Mouse (Mus musculus) MEL (cell line): ENCODE data around the gene Fcrl6. TPM values are rescaled to one million over a fixed set of nuclear protein-coding genes. Genes with fewer than 3 reads are reported as not detected.

Source experiments
- DNase-seq: peaks from one replicate; pipeline ENCODE4 v3.0.0; 2011; ENCODE audit warnings: low read depth, low spot score
- H3K27ac ChIP-seq: 2 replicates; pipeline ENCODE4 v1.5.1; 2012; ENCODE audit warnings: low read depth, mild to moderate bottlenecking, control low read depth, low read length, moderate library complexity; ENCODE audit not compliant: control insufficient read depth
- H3K27me3 ChIP-seq, 2 experiments: fragments of 150-350 bp in 1 of 2; sonication (generic) in 1 of 2; 2 replicates each; pipeline ENCODE4 v1.6.1; 2012; ENCODE audit warnings: low read length in 2 of 2, mild to moderate bottlenecking in 2 of 2, improper control_type of control experiment in 1 of 2, moderate library complexity in 1 of 2; ENCODE audit not compliant: insufficient read depth in 2 of 2, control insufficient read depth in 1 of 2
- H3K36me3 ChIP-seq, 2 experiments: 2 replicates each; pipeline ENCODE4 v1.6.1; 2012 to 2014; ENCODE audit warnings: low read length in 2 of 2, improper control_type of control experiment in 1 of 2, inconsistent platforms in 1 of 2, mild to moderate bottlenecking in 1 of 2; ENCODE audit not compliant: insufficient read depth in 2 of 2, control insufficient read depth in 1 of 2
- H3K4me1 ChIP-seq, 2 experiments: fragments of 150-350 bp in 1 of 2; sonication (generic) in 1 of 2; 2 replicates each; pipeline ENCODE4 v1.6.1; 2012; ENCODE audit warnings: low read length in 2 of 2, improper control_type of control experiment in 1 of 2, mild to moderate bottlenecking in 1 of 2; ENCODE audit not compliant: insufficient read depth in 2 of 2, control insufficient read depth in 1 of 2
- H3K4me3 ChIP-seq, 2 experiments: fragments of 150-350 bp in 1 of 2; sonication (generic) in 1 of 2; 2 replicates each; pipeline ENCODE4 v1.5.1; 2012; ENCODE audit warnings: low read depth in 2 of 2, low read length in 2 of 2, mild to moderate bottlenecking in 2 of 2, moderate library complexity in 2 of 2, control low read depth in 1 of 2, improper control_type of control experiment in 1 of 2; ENCODE audit not compliant: control insufficient read depth in 1 of 2, insufficient read depth in 1 of 2
- H3K79me2 ChIP-seq: 2 replicates; pipeline ENCODE4 v1.6.1; 2012; ENCODE audit warnings: mild to moderate bottlenecking, low read length, moderate library complexity; ENCODE audit not compliant: control insufficient read depth, poor library complexity, insufficient read depth
- H3K9ac ChIP-seq: 2 replicates; pipeline ENCODE4 v1.6.1; 2012; ENCODE audit warnings: low read depth, mild to moderate bottlenecking, control low read depth, low read length, moderate library complexity; ENCODE audit not compliant: control insufficient read depth, poor library complexity, severe bottlenecking
- H3K9me3 ChIP-seq: fragments of 150-350 bp; sonication (generic); replicated peaks from 2 replicates; pipeline ENCODE4 v1.6.1; 2012; ENCODE audit warnings: mild to moderate bottlenecking, low read length, improper control_type of control experiment, moderate library complexity; ENCODE audit not compliant: insufficient read depth
- CHD2 ChIP-seq: IDR thresholded peaks from 2 replicates; pipeline ENCODE4 v1.6.1; 2011; ENCODE audit warnings: low read length, improper control_type of control experiment
- CTCF ChIP-seq, 3 experiments: IDR thresholded peaks in 2 of 3; conservative IDR thresholded peaks in 1 of 3; 2 replicates each; pipeline ENCODE4 v1.5.1; 2011 to 2012; ENCODE audit warnings: low read length in 3 of 3, low read depth in 2 of 3, mild to moderate bottlenecking in 2 of 3, improper control_type of control experiment in 1 of 3, inconsistent platforms in 1 of 3, mixed read lengths in 1 of 3, moderate library complexity in 1 of 3; ENCODE audit not compliant: control insufficient read depth in 1 of 3, insufficient read depth in 1 of 3, poor library complexity in 1 of 3, severe bottlenecking in 1 of 3
- E2F4 ChIP-seq: IDR thresholded peaks from 2 replicates; pipeline ENCODE4 v1.6.1; 2011; ENCODE audit warnings: low read depth, low read length, improper control_type of control experiment, borderline replicate concordance
- EP300 ChIP-seq, 2 experiments: IDR thresholded peaks; 2 replicates each; pipeline ENCODE4 v1.6.1; 2011; ENCODE audit warnings: improper control_type of control experiment in 2 of 2, low read length in 2 of 2, low read depth in 1 of 2, mild to moderate bottlenecking in 1 of 2
- ETS1 ChIP-seq: IDR thresholded peaks from 2 replicates; pipeline ENCODE4 v1.6.1; 2012; ENCODE audit warnings: low read depth, mild to moderate bottlenecking, inconsistent platforms, low read length, improper control_type of control experiment, moderate library complexity
- GABPA ChIP-seq: IDR thresholded peaks from 2 replicates; pipeline ENCODE4 v1.6.1; 2012; ENCODE audit warnings: low read depth, mild to moderate bottlenecking, inconsistent platforms, low read length, improper control_type of control experiment, moderate library complexity
- GATA1 ChIP-seq: IDR thresholded peaks from 2 replicates; pipeline ENCODE4 v1.6.1; 2011; ENCODE audit warnings: low read depth, low read length, improper control_type of control experiment
- JUND ChIP-seq: IDR thresholded peaks from 2 replicates; pipeline ENCODE4 v1.6.1; 2011; ENCODE audit warnings: low read depth, mild to moderate bottlenecking, improper control_type of control experiment, low read length
- MAX ChIP-seq: IDR thresholded peaks from 2 replicates; pipeline ENCODE4 v1.6.1; 2011; ENCODE audit warnings: low read length, improper control_type of control experiment
- MEF2A ChIP-seq: IDR thresholded peaks from 2 replicates; pipeline ENCODE4 v1.6.1; 2014; ENCODE audit warnings: low read depth, mild to moderate bottlenecking, inconsistent platforms, low read length, improper control_type of control experiment; ENCODE audit not compliant: poor library complexity, insufficient replicate concordance, severe bottlenecking; ENCODE audit errors: extremely low read depth
- POLR2A ChIP-seq, 2 experiments: IDR thresholded peaks; 2 replicates each; pipeline ENCODE4 v1.6.1; 2011 to 2012; ENCODE audit warnings: low read length in 2 of 2, mild to moderate bottlenecking in 2 of 2, control low read depth in 1 of 2, improper control_type of control experiment in 1 of 2, low read depth in 1 of 2, moderate library complexity in 1 of 2; ENCODE audit not compliant: control insufficient read depth in 1 of 2, insufficient read depth in 1 of 2, poor library complexity in 1 of 2
- RAD21 ChIP-seq: IDR thresholded peaks from 2 replicates; pipeline ENCODE4 v1.6.1; 2011; ENCODE audit warnings: mild to moderate bottlenecking, low read depth, low read length, improper control_type of control experiment
- SMC3 ChIP-seq: IDR thresholded peaks from 2 replicates; pipeline ENCODE4 v1.6.1; 2011; ENCODE audit warnings: low read depth, low read length, improper control_type of control experiment
- TAL1 ChIP-seq: IDR thresholded peaks from 2 replicates; pipeline ENCODE4 v1.6.1; 2012; ENCODE audit warnings: mild to moderate bottlenecking, inconsistent platforms, low read length, moderate library complexity, mixed read lengths
- TBP ChIP-seq: IDR thresholded peaks from 2 replicates; pipeline ENCODE4 v1.8.0; 2011; ENCODE audit warnings: low read depth, low read length, improper control_type of control experiment
- TCF12 ChIP-seq: IDR thresholded peaks from 2 replicates; pipeline ENCODE4 v1.6.1; 2014; ENCODE audit warnings: low read depth, mild to moderate bottlenecking, inconsistent platforms, low read length, improper control_type of control experiment, moderate library complexity
- UBTF ChIP-seq: IDR thresholded peaks from 2 replicates; pipeline ENCODE4 v1.6.1; 2012; ENCODE audit warnings: low read depth, mild to moderate bottlenecking, inconsistent platforms, low read length, improper control_type of control experiment, moderate library complexity, borderline replicate concordance; ENCODE audit not compliant: insufficient read depth
- ZC3H11A ChIP-seq: IDR thresholded peaks from 2 replicates; pipeline ENCODE4 v1.6.1; 2012; ENCODE audit warnings: low read depth, mild to moderate bottlenecking, inconsistent platforms, low read length, improper control_type of control experiment
- ZNF384 ChIP-seq: IDR thresholded peaks from 2 replicates; pipeline ENCODE4 v1.6.1; 2012; ENCODE audit warnings: low read depth, mild to moderate bottlenecking, inconsistent platforms, low read length, improper control_type of control experiment
- polyA plus RNA-seq, 2 experiments: library from polyadenylated mRNA; stranded (reverse) in 1 of 2; unstranded in 1 of 2; fragments of >175 nt in 1 of 2; fragments of >200 nt in 1 of 2; gene quantifications; 2 replicates each; pipeline versions ENCODE4 v1.2.1 to v1.2.4; 2012; ENCODE audit warnings: low replicate concordance in 2 of 2, low read depth in 1 of 2; ENCODE audit not compliant: insufficient read length in 2 of 2, insufficient read depth in 1 of 2, missing spikeins in 1 of 2
- total RNA-seq: library from RNA; depleted of rRNA; stranded (reverse); fragments of 300-350 nt; gene quantifications from 2 replicates; pipeline ENCODE4 v1.2.3, GENCODE M21; 2012

Gene Fcrl6
- total and polyA plus RNA-seq, 3 experiments, result not detected

GRCm38 (mm10) chr1:172623599-172623998, 21.2 kb upstream of the Fcrl6 start:
- Histone ChIP-seq H3K36me3 (no peaks in the 10 kb centered on the region), H3K27me3 (peaks cover 0 to 1% of the 10 kb centered on the region in 2 experiments; a peak in 1 of 4 replicates), H3K9ac (no peak overlapping the region), H3K9me3 (no peaks in the 10 kb centered on the region), H3K4me3 (no peak overlapping the region), H3K27ac (no peak overlapping the region), H3K79me2 (no peaks in the 10 kb centered on the region), H3K4me1 (no peaks in the 10 kb centered on the region)
- DNase-seq, result no peak
- TF ChIP-seq MEF2A (no peak), TCF12 (no peak), ZNF384 (no peak), ETS1 (no peak), TBP (no peak), SMC3 (no peak), RAD21 (no peak), EP300 (IDR thresholded peaks at IDR 0.05; ENCODE audit: low read depth in 1 of 2, low read length in 2 of 2) (no peak), E2F4 (no peak), JUND (no peak), GATA1 (no peak), TAL1 (no peak), POLR2A (IDR thresholded peaks at IDR 0.05; ENCODE audit: control insufficient read depth in 1 of 2, insufficient read depth in 1 of 2, low read depth in 1 of 2, low read length in 2 of 2, poor library complexity in 1 of 2) (no peak), CHD2 (no peak), UBTF (no peak), GABPA (no peak)

- Histone ChIP-seq H3K4me1 (no peaks in the 10 kb centered on the region), H3K27ac (no peak overlapping the region)
- peak; percentile 60 for DNase-seq
- TF ChIP-seq CTCF (IDR thresholded peaks at IDR 0.05 in 2 of 3, conservative IDR thresholded peaks at IDR 0.05 in 1 of 3; ENCODE audit: control insufficient read depth in 1 of 3, insufficient read depth in 1 of 3, low read depth in 2 of 3, low read length in 3 of 3, poor library complexity in 1 of 3, severe bottlenecking in 1 of 3) (peak; percentile 83 to 98 (median 83)), SMC3 (peak; percentile 87), MAX (no peak), RAD21 (peak; percentile 74), ZC3H11A (peak; percentile 62)
- TF ChIP-seq, all 39 proteins: peak for 4
- no peaks in the 10 kb centered on the region for H3K36me3 ChIP-seq
- peaks cover 0 to 4% of the 10 kb centered on the region in 2 experiments; a peak in 2 of 4 replicates for H3K27me3 ChIP-seq
- no peaks in the 10 kb centered on the region for H3K9me3 ChIP-seq
- H3K79me2 ChIP-seq, result no peaks in the 10 kb centered on the region
- no peak overlapping the region for H3K9ac ChIP-seq
- no peak overlapping the region for H3K4me3 ChIP-seq
Measured at GRCm38 (mm10) chr1:172619235-172619634, 16.9 kb upstream of the Fcrl6 start.
